Mouse (Mus musculus): Measurements from ENCODE around the gene Mast1. TPM values are rescaled to one million over a fixed set of nuclear protein-coding genes. Genes with fewer than 3 reads are reported as not detected.

Mast1 gene
- polyA plus RNA-seq, 1 experiment from 2014 or later = 0.08 TPM

GRCm38 (mm10) chr8:84973803-84974542 lies 36.8 kb upstream of the Mast1 start:
- no peaks in the 10 kb centered on the region for H3K9me3 ChIP-seq (replicated peaks; ENCODE audit: low read length)
- WGBS = 61% methylated on average over 4 of the region's 4 CpGs
- H3K36me3 ChIP-seq (ENCODE audit: insufficient read depth, low read length) = peaks cover 21% of the 10 kb centered on the region
- no peak overlapping the region for H3K4me2 ChIP-seq (ENCODE audit: low read length)
- no peak overlapping the region for H3K9ac ChIP-seq (ENCODE audit: low read depth, low read length)
- DNase-seq (ENCODE audit: low spot score) = peak; percentile 93
- H3K27ac ChIP-seq = no peak overlapping the region
- H3K4me1 ChIP-seq (replicated peaks; ENCODE audit: insufficient read depth, low read length) = peaks cover 13% of the 10 kb centered on the region
- peak; percentile 93 for TF ChIP-seq CTCF (IDR thresholded peaks at IDR 0.05; ENCODE audit: low read depth)
- no peaks in the 10 kb centered on the region for H3K27me3 ChIP-seq (ENCODE audit: insufficient read depth, low read length)
- ATAC-seq (replicated peaks; ENCODE audit: low FRiP score, low read depth) = no peak
- no peak overlapping the region for H3K4me3 ChIP-seq (replicated peaks; ENCODE audit: low read depth, low read length)

- Histone ChIP-seq H3K27me3 (ENCODE audit: insufficient read depth, low read length) (no peaks in the 10 kb centered on the region), H3K4me3 (replicated peaks; ENCODE audit: low read depth, low read length) (no peak overlapping the region), H3K4me1 (replicated peaks; ENCODE audit: insufficient read depth, low read length) (peaks cover 15% of the 10 kb centered on the region), H3K4me2 (ENCODE audit: low read length) (no peak overlapping the region), H3K36me3 (ENCODE audit: insufficient read depth, low read length) (peaks cover 21% of the 10 kb centered on the region), H3K27ac (no peak overlapping the region), H3K9me3 (replicated peaks; ENCODE audit: low read length) (no peaks in the 10 kb centered on the region), H3K9ac (ENCODE audit: low read depth, low read length) (no peak overlapping the region)
- no peak for ATAC-seq (replicated peaks; ENCODE audit: low FRiP score, low read depth)
- no peak for TF ChIP-seq CTCF (IDR thresholded peaks at IDR 0.05; ENCODE audit: low read depth)
- 87% methylated on average over 1 of the region's 1 CpGs for WGBS
- DNase-seq (ENCODE audit: low spot score) = no peak
Observed at GRCm38 (mm10) chr8:84973079-84973478, 35.9 kb upstream of the Mast1 start.

DNA sequence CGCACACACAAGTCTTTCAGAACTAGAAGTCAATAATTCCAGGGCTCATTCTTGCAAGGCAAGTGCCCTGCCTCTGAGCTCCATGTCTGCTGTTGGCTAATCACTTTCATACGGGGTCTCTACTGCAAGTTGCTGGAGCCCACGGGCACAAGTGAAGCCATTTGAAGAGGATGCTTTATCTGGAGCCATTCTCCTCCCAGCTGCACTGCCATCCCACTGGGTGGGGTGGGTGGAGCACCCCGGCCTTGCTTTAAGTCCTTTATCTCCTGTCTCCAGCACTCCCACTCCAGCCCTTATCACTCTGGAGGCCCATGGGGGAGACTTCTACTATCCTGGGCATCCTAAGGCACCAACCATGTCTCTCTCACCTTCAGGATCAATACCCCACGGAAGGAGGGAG lies 33.8 kb upstream of the Mast1 start:
- Histone ChIP-seq H3K9me3 (replicated peaks; ENCODE audit: low read length) (no peaks in the 10 kb centered on the region), H3K36me3 (ENCODE audit: insufficient read depth, low read length) (peaks cover 21% of the 10 kb centered on the region), H3K27ac (no peak overlapping the region), H3K4me2 (ENCODE audit: low read length) (peak overlapping the region; percentile 81), H3K4me3 (replicated peaks; ENCODE audit: low read depth, low read length) (peak overlapping the region; percentile 66; the same call in 1 of the 2 replicates), H3K9ac (ENCODE audit: low read depth, low read length) (peak overlapping the region; percentile 85; the same call in 1 of the 2 replicates), H3K4me1 (replicated peaks; ENCODE audit: insufficient read depth, low read length) (peaks cover 24% of the 10 kb centered on the region), H3K27me3 (ENCODE audit: insufficient read depth, low read length) (no peaks in the 10 kb centered on the region)
- DNase-seq (ENCODE audit: low spot score) (no peak), ATAC-seq (replicated peaks; ENCODE audit: low FRiP score, low read depth) (no peak)
- WGBS = 72% methylated on average over 5 of the region's 5 CpGs
- TF ChIP-seq CTCF (IDR thresholded peaks at IDR 0.05; ENCODE audit: low read depth) = no peak

- peak; percentile 35 for DNase-seq (ENCODE audit: low spot score)
- 6% methylated on average over 21 of the region's 21 CpGs for WGBS
Observed at GRCm38 (mm10) chr8:84970135-84970790, 33.1 kb upstream of the Mast1 start.

GRCm38 (mm10) chr8:84969241-84970134 lies 32.3 kb upstream of the Mast1 start, which contains the start of the genes Gm49661, Prdx2 and Rnaseh2a:
Gene Gm49661, minus strand, starts transcription at chr8:84969433.
Gene Prdx2, plus strand, starts transcription at chr8:84969587.
Gene Rnaseh2a, minus strand, starts transcription at chr8:84969767.
- under 1% methylated on average over 56 of the region's 56 CpGs for WGBS
- peak within 1 kb of the TSS; percentile 81 for H3K4me2 ChIP-seq (ENCODE audit: low read length)
- peak within 1 kb of the TSS; percentile 66 for H3K4me3 ChIP-seq (replicated peaks; ENCODE audit: low read depth, low read length)
- ATAC-seq (replicated peaks; ENCODE audit: low FRiP score, low read depth) = peak; percentile 68
- 0 out of 2 replicates have a peak, but pooled peaks have one; percentile 7 for TF ChIP-seq CTCF (IDR thresholded peaks at IDR 0.05; ENCODE audit: low read depth)
- no peaks in the 10 kb centered on the region for H3K27me3 ChIP-seq (ENCODE audit: insufficient read depth, low read length)
- peak within 1 kb of the TSS; percentile 85 for H3K9ac ChIP-seq (ENCODE audit: low read depth, low read length)
- H3K27ac ChIP-seq = peak within 1 kb of the TSS; percentile 92
- DNase-seq (ENCODE audit: low spot score) = peak; percentile 85
- peaks cover 21% of the 10 kb centered on the region for H3K36me3 ChIP-seq (ENCODE audit: insufficient read depth, low read length)
- H3K9me3 ChIP-seq (replicated peaks; ENCODE audit: low read length) = no peaks in the 10 kb centered on the region
- H3K4me1 ChIP-seq (replicated peaks; ENCODE audit: insufficient read depth, low read length) = peaks cover 32% of the 10 kb centered on the region

More at GRCm38 (mm10) chr8:84970135-84970790, 33.1 kb upstream of the Mast1 start:
- TF ChIP-seq CTCF (IDR thresholded peaks at IDR 0.05; ENCODE audit: low read depth) = no peak
- Histone ChIP-seq H3K9me3 (replicated peaks; ENCODE audit: low read length) (no peaks in the 10 kb centered on the region), H3K4me2 (ENCODE audit: low read length) (peak overlapping the region; percentile 81), H3K4me1 (replicated peaks; ENCODE audit: insufficient read depth, low read length) (peaks cover 26% of the 10 kb centered on the region), H3K4me3 (replicated peaks; ENCODE audit: low read depth, low read length) (peak overlapping the region; percentile 66), H3K27ac (peak overlapping the region; percentile 92), H3K27me3 (ENCODE audit: insufficient read depth, low read length) (no peaks in the 10 kb centered on the region), H3K36me3 (ENCODE audit: insufficient read depth, low read length) (peaks cover 21% of the 10 kb centered on the region), H3K9ac (ENCODE audit: low read depth, low read length) (peak overlapping the region; percentile 85)
- no peak for ATAC-seq (replicated peaks; ENCODE audit: low FRiP score, low read depth)
